Comparison of ENCODE assay signal across 18 mouse cellular contexts in the genomic region with DNA sequence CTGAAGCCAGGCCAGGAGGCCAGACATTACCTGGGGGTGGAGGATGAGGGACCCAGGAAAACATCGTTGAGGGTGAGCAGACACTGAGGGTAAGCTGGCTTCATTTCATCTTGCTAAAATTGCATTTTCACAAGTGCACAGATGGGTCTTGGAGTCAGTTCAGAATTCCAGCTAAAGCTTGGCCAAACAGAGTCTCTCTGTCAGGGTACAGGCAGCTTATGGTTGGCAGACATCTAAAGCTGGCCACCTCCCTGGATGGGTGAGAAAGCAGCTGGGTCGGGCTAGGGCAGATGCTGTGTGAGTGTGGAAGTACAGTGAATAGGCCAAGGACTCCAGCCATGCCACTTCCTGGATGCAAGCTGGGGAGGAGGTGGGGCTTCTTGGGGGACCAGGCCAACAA. TPM values are rescaled to one million over a fixed set of nuclear protein-coding genes. Genes with fewer than 3 reads are reported as not detected.
DNase-seq lines count a peak whose midpoint lies in the region; ATAC-seq and TF ChIP-seq lines count a peak whose summit lies in the region.
"Had no signal": no experiment of that assay in that cellular context is flagged by ENCODE, and none has a peak within 500 bp of the region (broad histone marks: within the 10 kb centered on the region; RNA-seq: fewer than 3 reads in every experiment).

No protein-coding gene starts in this region.

- H3K9me3 ChIP-seq in forebrain, embryonic 13.5 days (replicated peaks) = no peaks in the 10 kb centered on the region
- no peaks in the 10 kb centered on the region for H3K9me3 ChIP-seq in forebrain, embryonic 11.5 days (ENCODE audit: control insufficient read depth, low read length)
- H3K9me3 ChIP-seq: limb, embryonic 10.5 days had no signal

- H3K27ac ChIP-seq in forebrain, embryonic 13.5 days = 0 out of 2 replicates have a peak overlapping the region, but pooled peaks have one; percentile 6
- H3K27ac ChIP-seq in forebrain, embryonic 11.5 days (ENCODE audit: low read depth, low read length) = no peak overlapping the region
- H3K27ac ChIP-seq in layer of hippocampus, adult 2 months = peak overlapping the region; percentile 28; the same call in 1 of the 2 replicates
- H3K27ac ChIP-seq: limb, embryonic 10.5 days; liver, embryonic 14.5 days had no signal

- intact Hi-C loops in heart, postnatal 14 days (cut with DNase I) = no loop called here

- 84% methylated on average over 2 of the region's 2 CpGs for WGBS in forebrain, embryonic 13.5 days
- 86% methylated on average over 2 of the region's 2 CpGs for whole genome bisulfite sequencing in forebrain, embryonic 11.5 days

- peak; percentile 69 for ATAC-seq in forebrain, embryonic 13.5 days
- no peak for ATAC-seq in forebrain, embryonic 11.5 days (replicated peaks; ENCODE audit: low FRiP score)
- ATAC-seq: inflammation-experienced regulatory T-cells, adult 6 months had no signal

- no peak overlapping the region for H3K9ac ChIP-seq in forebrain, embryonic 13.5 days
- H3K9ac ChIP-seq in forebrain, embryonic 11.5 days (ENCODE audit: low read length) = no peak overlapping the region
- H3K9ac ChIP-seq: liver, embryonic 14.5 days had no signal

- DNase-seq in forebrain, embryonic 11.5 days (ENCODE audit: low spot score) = no peak
- peak in 1 of 2 experiments; percentile 34 for DNase-seq in layer of hippocampus, adult 2 months (ENCODE audit: low spot score in 2 of 2)
- no peak for DNase-seq in layer of hippocampus, postnatal 25 days (ENCODE audit: extremely low spot score in 1 of 2, low spot score in 1 of 2)
- peak; percentile 42 for DNase-seq in adipocyte (ENCODE audit: low spot score)
- DNase-seq in fibroblast of lung, adult 2 months (ENCODE audit: low read depth) = peak; percentile 41
- DNase-seq in heart, postnatal 14 days = no peak
- DNase-seq: adrenal gland, adult 2 months; heart, postnatal 36 days; lung, postnatal 10 days; right cerebral cortex, postnatal 25 days; thymus, adult 18-20 months had no signal

- H3K4me1 ChIP-seq in forebrain, embryonic 13.5 days = peaks cover 9% of the 10 kb centered on the region
- H3K4me1 ChIP-seq in forebrain, embryonic 11.5 days (replicated peaks; ENCODE audit: control insufficient read depth, insufficient read depth, low read length) = 0 out of 2 replicates have a peak, but pooled peaks cover 3% of the 10 kb centered on the region

- no peak for TF ChIP-seq CTCF in layer of hippocampus, adult 2 months (conservative IDR thresholded peaks at IDR 0.05)

- no peaks in the 10 kb centered on the region for H3K27me3 ChIP-seq in forebrain, embryonic 13.5 days
- no peaks in the 10 kb centered on the region for H3K27me3 ChIP-seq in forebrain, embryonic 11.5 days (ENCODE audit: control insufficient read depth, insufficient read depth, low read length)

- no peak overlapping the region for H3K4me2 ChIP-seq in forebrain, embryonic 13.5 days
- no peak overlapping the region for H3K4me2 ChIP-seq in forebrain, embryonic 11.5 days (ENCODE audit: low read depth, low read length, severe bottlenecking)
- H3K4me2 ChIP-seq: heart, embryonic 11.5 days had no signal

- no peak overlapping the region for H3K4me3 ChIP-seq in forebrain, embryonic 13.5 days
- no peak overlapping the region for H3K4me3 ChIP-seq in forebrain, embryonic 11.5 days (ENCODE audit: low read depth, low read length)
- no peak overlapping the region for H3K4me3 ChIP-seq in layer of hippocampus, adult 2 months
- H3K4me3 ChIP-seq: limb, embryonic 10.5 days; myocyte had no signal

- no peaks in the 10 kb centered on the region for H3K36me3 ChIP-seq in forebrain, embryonic 13.5 days (ENCODE audit: poor library complexity, severe bottlenecking)
- H3K36me3 ChIP-seq in forebrain, embryonic 11.5 days (ENCODE audit: control insufficient read depth, insufficient read depth, low read length) = no peaks in the 10 kb centered on the region
- H3K36me3 ChIP-seq: limb, embryonic 10.5 days had no signal

RNA-seq across cellular contexts. Expression of gene Aldh1l1, which starts 4.7 kb away (rescaled TPM):
- polyA plus RNA-seq in forebrain, embryonic 13.5 days (2015; fragmentation: Nextera tagmentation; extraction: Ambion mirVana) = 8.1 and 9.6 TPM in 2 replicates
- polyA plus RNA-seq in forebrain, embryonic 11.5 days (2014; fragmentation: Nextera tagmentation; extraction: Ambion mirVana) = 1.2 and 2.8 TPM in 2 replicates
- total RNA-seq in layer of hippocampus, adult 2 months (2021) = 10 to 100 TPM; 39.3 to 45.2 TPM
- 10 to 100 TPM; 45.0 to 48.4 TPM for total RNA-seq in layer of hippocampus, postnatal 25 days (2021)
- 1 to 10 TPM in 1 of 2 experiments, under 1 TPM in 1; 0.90 to 2.7 TPM for total RNA-seq in heart, postnatal 14 days (2021)

RNA-seq across cellular contexts. Expression of gene Klf15, which starts 28.6 kb away (rescaled TPM):
- polyA plus RNA-seq in forebrain, embryonic 13.5 days (2015; fragmentation: Nextera tagmentation; extraction: Ambion mirVana) = 6.5 and 7.0 TPM in 2 replicates
- 2.8 and 3.0 TPM in 2 replicates for polyA plus RNA-seq in forebrain, embryonic 11.5 days (2014; fragmentation: Nextera tagmentation; extraction: Ambion mirVana)
- total RNA-seq in layer of hippocampus, adult 2 months (2021) = 10 to 100 TPM; 29.9 to 33.8 TPM
- total RNA-seq in layer of hippocampus, postnatal 25 days (2021) = 10 to 100 TPM; 22.3 to 31.5 TPM
- 10 to 100 TPM; 43.5 to 44.3 TPM for total RNA-seq in heart, postnatal 14 days (2021)
- polyA plus RNA-seq: C2C12; inflammation-experienced regulatory T-cells, adult 6 months had no signal

Comparison
In these comparisons a context has a peak if more than half of its experiments do, and no peak if none do; other contexts are left out.
1. DNase-seq: peak in adipocyte (single experiment) and fibroblast of lung, adult 2 months (single experiment); none in forebrain, embryonic 11.5 days (single experiment), layer of hippocampus, postnatal 25 days (0 of 2) and heart, postnatal 14 days (0 of 2).
2. RNA of gene Aldh1l1, which starts 4.7 kb away (total RNA-seq): 45.0 to 48.4 TPM in layer of hippocampus, postnatal 25 days and 39.3 to 45.2 TPM in layer of hippocampus, adult 2 months; 0.90 to 2.7 TPM in heart, postnatal 14 days; every median in the first group is over 10 times any median in the second.